ENCODE assay signal across 8 mouse cellular contexts in the genomic region with DNA sequence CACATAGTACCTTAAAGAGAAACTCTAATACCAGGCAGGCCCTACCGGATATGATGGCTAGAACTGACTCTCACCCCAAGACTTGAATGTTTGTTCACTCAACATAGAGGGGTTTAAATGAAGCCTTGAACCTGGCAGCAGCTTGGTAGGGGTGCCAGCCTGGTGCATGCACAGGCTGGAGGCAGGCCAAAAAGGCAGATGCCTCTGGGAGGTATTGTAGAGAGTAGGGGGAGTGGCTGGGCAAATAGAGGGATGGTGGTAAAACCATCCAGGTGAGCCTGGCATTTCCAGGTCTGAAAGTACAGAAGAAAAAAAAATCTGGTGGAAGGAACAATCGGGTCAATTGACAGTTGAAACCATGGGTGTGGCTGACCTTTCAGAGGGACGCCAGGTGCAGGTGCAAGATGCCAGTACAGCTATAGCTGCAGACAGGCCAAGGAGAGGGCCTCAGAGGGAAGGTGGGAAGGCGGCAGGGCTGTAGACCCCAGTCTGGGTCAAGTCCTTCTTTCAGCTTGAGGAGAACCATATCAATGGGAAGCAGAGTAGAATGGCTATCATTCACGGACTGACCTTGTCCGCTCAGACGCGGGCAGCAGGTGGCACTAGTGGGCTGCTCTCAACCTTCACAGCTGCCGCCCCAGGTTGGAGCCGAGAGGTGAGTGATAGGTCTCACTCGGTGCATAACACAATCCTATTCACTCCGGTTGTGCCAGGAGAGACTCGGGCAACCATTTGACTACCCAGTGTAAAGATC. TPM values are rescaled to one million over a fixed set of nuclear protein-coding genes. Genes with fewer than 3 reads are reported as not detected.
A peak's percentile ranks its signal among the peaks of the same experiment; 100 is the strongest.
DNase-seq lines count a peak whose midpoint lies in the region; ATAC-seq and TF ChIP-seq lines count a peak whose summit lies in the region.

No protein-coding gene starts in this region.

- TF ChIP-seq CTCF in small intestine, adult 2 months (IDR thresholded peaks at IDR 0.05; ENCODE audit: extremely low read depth, insufficient read length, insufficient replicate concordance, low read depth, low read length) = peak; percentile 89

- H3K36me3 ChIP-seq in forebrain, embryonic 16.5 days (ENCODE audit: control insufficient read depth, insufficient read depth) = no peaks in the 10 kb centered on the region
- H3K36me3 ChIP-seq in hindbrain, embryonic 16.5 days (ENCODE audit: control insufficient read depth, insufficient read depth, low read length) = no peaks in the 10 kb centered on the region
- no peaks in the 10 kb centered on the region for H3K36me3 ChIP-seq in small intestine, adult 2 months (ENCODE audit: control insufficient read depth, insufficient read depth, low read length)

- no peaks in the 10 kb centered on the region; the same call in 1 of the 2 replicates for H3K27me3 ChIP-seq in forebrain, embryonic 16.5 days (replicated peaks; ENCODE audit: control insufficient read depth, insufficient read depth, low read length)
- H3K27me3 ChIP-seq in hindbrain, embryonic 16.5 days (replicated peaks; ENCODE audit: control insufficient read depth, insufficient read depth, low read length) = 0 out of 2 replicates have a peak, but pooled peaks cover 2% of the 10 kb centered on the region
- H3K27me3 ChIP-seq in small intestine, adult 2 months (ENCODE audit: control insufficient read depth, insufficient read depth, low read length) = no peaks in the 10 kb centered on the region

- no peak overlapping the region for H3K27ac ChIP-seq in forebrain, embryonic 16.5 days (ENCODE audit: low read length)
- no peak overlapping the region for H3K27ac ChIP-seq in hindbrain, embryonic 16.5 days (ENCODE audit: low read depth, low read length)
- peak overlapping the region; percentile 61 for H3K27ac ChIP-seq in small intestine, adult 2 months (ENCODE audit: insufficient read depth, low read depth, low read length)

- TF ChIP-seq POLR2A in small intestine, adult 2 months (IDR thresholded peaks at IDR 0.05; ENCODE audit: low read depth, low read length) = no peak

- intact Hi-C loops in left cerebral cortex, postnatal 36 days (cut with DNase I) = loop anchor here (1.0 kb wide), 1 partner anchor 27 kb away; no protein-coding TSS in a partner anchor

- 0 out of 2 replicates have a peak overlapping the region, but pooled peaks have one; percentile 18 for H3K9ac ChIP-seq in forebrain, embryonic 16.5 days (replicated peaks; ENCODE audit: low read depth, low read length)
- H3K9ac ChIP-seq in hindbrain, embryonic 16.5 days (ENCODE audit: low read depth, low read length) = peak overlapping the region; percentile 48

- H3K4me1 ChIP-seq in forebrain, embryonic 16.5 days (replicated peaks; ENCODE audit: control insufficient read depth, insufficient read depth, low read length) = peaks cover 8% of the 10 kb centered on the region
- peaks cover 4% of the 10 kb centered on the region for H3K4me1 ChIP-seq in hindbrain, embryonic 16.5 days (ENCODE audit: control insufficient read depth, insufficient read depth, low read depth, low read length)
- peaks cover 21% of the 10 kb centered on the region for H3K4me1 ChIP-seq in small intestine, adult 2 months (ENCODE audit: control insufficient read depth, insufficient read depth, insufficient read length, low read length)

- H3K9me3 ChIP-seq in forebrain, embryonic 16.5 days (ENCODE audit: control insufficient read depth, low read length) = no peaks in the 10 kb centered on the region
- no peaks in the 10 kb centered on the region for H3K9me3 ChIP-seq in hindbrain, embryonic 16.5 days (ENCODE audit: control insufficient read depth, low read length)

- 15% methylated on average over 13 of the region's 13 CpGs for WGBS in forebrain, embryonic 16.5 days
- 14% methylated on average over 13 of the region's 13 CpGs for WGBS in hindbrain, embryonic 16.5 days
- WGBS in small intestine, adult 2 months = 7% methylated on average over 13 of the region's 13 CpGs

- ATAC-seq in forebrain, embryonic 16.5 days = peak; percentile 77
- ATAC-seq in hindbrain, embryonic 16.5 days = peak; percentile 95
- peak; percentile 95 for ATAC-seq in megakaryocyte progenitor cell, adult 5-6 weeks (replicated peaks; ENCODE audit: poor library complexity)

- H3K4me2 ChIP-seq in forebrain, embryonic 16.5 days (ENCODE audit: low read length) = peak overlapping the region; percentile 43
- H3K4me2 ChIP-seq in hindbrain, embryonic 16.5 days (ENCODE audit: low read length) = peak overlapping the region; percentile 61

- DNase-seq in layer of hippocampus, adult 11-12 months (ENCODE audit: low spot score) = peak; percentile 68
- no peak for DNase-seq in layer of hippocampus, adult 9-11 months
- peak; percentile 91 for DNase-seq in cerebellum, adult 18-20 months
- peak; percentile 62 to 68 for DNase-seq in left cerebral cortex, postnatal 36 days (ENCODE audit: low spot score in 2 of 2)

- 0 out of 2 replicates have a peak overlapping the region, but pooled peaks have one; percentile 1 for H3K4me3 ChIP-seq in forebrain, embryonic 16.5 days (replicated peaks; ENCODE audit: low read length)
- peak overlapping the region; percentile 24 for H3K4me3 ChIP-seq in hindbrain, embryonic 16.5 days (ENCODE audit: low read length)
- peak overlapping the region; percentile 34; the same call in 1 of the 2 replicates for H3K4me3 ChIP-seq in small intestine, adult 2 months (ENCODE audit: low read depth, low read length)

RNA-seq across cellular contexts. Expression of a gene that starts 9.8 kb away (rescaled TPM):
- 53.2 and 54.2 TPM in 2 replicates for polyA plus RNA-seq in forebrain, embryonic 16.5 days (2015; fragmentation: Nextera tagmentation; extraction: Ambion mirVana)
- 52.7 and 55.9 TPM in 2 replicates for polyA plus RNA-seq in hindbrain, embryonic 16.5 days (2015; fragmentation: Nextera tagmentation; extraction: Ambion mirVana)
- total RNA-seq in left cerebral cortex, postnatal 36 days (2021) = 10 to 100 TPM; 34.6 to 37.5 TPM
- total RNA-seq in megakaryocyte progenitor cell, adult 5-6 weeks (2015) = 45.3 and 45.9 TPM in 2 replicates
- 45.9 and 47.1 TPM in 2 replicates for total RNA-seq in megakaryocyte progenitor cell, adult 5-6 weeks (2017)
- 26.1 and 31.8 TPM in 2 replicates for polyA plus RNA-seq in small intestine, adult 2 months (2012; rRNA removed)

RNA-seq across cellular contexts. Expression of a gene that starts 25.0 kb away (rescaled TPM):
- polyA plus RNA-seq in forebrain, embryonic 16.5 days (2015; fragmentation: Nextera tagmentation; extraction: Ambion mirVana) = 84.9 and 98.7 TPM in 2 replicates
- polyA plus RNA-seq in hindbrain, embryonic 16.5 days (2015; fragmentation: Nextera tagmentation; extraction: Ambion mirVana) = 109 and 117 TPM in 2 replicates
- total RNA-seq in left cerebral cortex, postnatal 36 days (2021) = 100 to 1,000 TPM; 151 to 163 TPM
- 0.12 TPM in 1 of 2 replicates, not detected in the other for total RNA-seq in megakaryocyte progenitor cell, adult 5-6 weeks (2015)
- not detected in 2 replicates for total RNA-seq in megakaryocyte progenitor cell, adult 5-6 weeks (2017)
- polyA plus RNA-seq in small intestine, adult 2 months (2012; rRNA removed) = 8.9 and 13.4 TPM in 2 replicates

RNA-seq across cellular contexts. Expression of a gene that starts 49.9 kb away (rescaled TPM):
- 0.34 TPM in 1 of 2 replicates, not detected in the other for polyA plus RNA-seq in forebrain, embryonic 16.5 days (2015; fragmentation: Nextera tagmentation; extraction: Ambion mirVana)
- 0.25 TPM in 2 replicates for polyA plus RNA-seq in hindbrain, embryonic 16.5 days (2015; fragmentation: Nextera tagmentation; extraction: Ambion mirVana)
- not detected for total RNA-seq in left cerebral cortex, postnatal 36 days (2021)
- total RNA-seq in megakaryocyte progenitor cell, adult 5-6 weeks (2015) = not detected in 2 replicates
- not detected in 2 replicates for total RNA-seq in megakaryocyte progenitor cell, adult 5-6 weeks (2017)
- not detected in 2 replicates for polyA plus RNA-seq in small intestine, adult 2 months (2012; rRNA removed)
